Mouse (Mus musculus) embryonic facial prominence, embryonic 10.5 days (tissue): ENCODE measurements around the gene Cygb. TPM values are rescaled to one million over a fixed set of nuclear protein-coding genes. Genes with fewer than 3 reads are reported as not detected.
"Not testable (repeated sequence)": the region's sequence is repeated elsewhere in the genome, so short reads cannot be mapped to it uniquely, and the experiment has no call there.

Source experiments
- DNase-seq: peaks from one replicate; pipeline ENCODE4 v3.0.0-alpha.2; 2017; ENCODE audit warnings: low spot score
- H3K27ac ChIP-seq: fragments of 300-500 bp; sonication (generic); replicated peaks from 2 replicates; pipeline ENCODE4 v1.5.1; 2016; ENCODE audit warnings: mild to moderate bottlenecking
- H3K27me3 ChIP-seq: fragments of 300-500 bp; sonication (generic); replicated peaks from 2 replicates; pipeline ENCODE4 v1.6.1; 2016; ENCODE audit warnings: low read depth, mild to moderate bottlenecking; ENCODE audit not compliant: poor library complexity, severe bottlenecking
- H3K36me3 ChIP-seq: fragments of 300-500 bp; sonication (generic); replicated peaks from 2 replicates; pipeline ENCODE4 v1.6.1; 2016; ENCODE audit warnings: mild to moderate bottlenecking, moderate library complexity
- H3K4me1 ChIP-seq: fragments of 300-500 bp; sonication (generic); 2 replicates; pipeline ENCODE4 v1.6.1; 2016
- H3K4me3 ChIP-seq: fragments of 300-500 bp; sonication (generic); 2 replicates; pipeline ENCODE4 v1.5.1; 2016; ENCODE audit warnings: mild to moderate bottlenecking, moderate library complexity
- H3K9me3 ChIP-seq: fragments of 300-500 bp; sonication (generic); 2 replicates; pipeline ENCODE4 v1.6.1; 2016; ENCODE audit warnings: mild to moderate bottlenecking
- WGBS: fragments of 180-500 bp; shearing (Covaris S2); methylation state at CpG from one replicate; pipeline ENCODE4 v1.1.7; 2016; 5-methylcytosine and 5-hydroxymethylcytosine counted together
- polyA plus RNA-seq: library from polyadenylated mRNA; unstranded; fragments of >200 nt; fragmentation: Nextera tagmentation; extraction: Ambion mirVana; gene quantifications from 2 replicates; pipeline ENCODE4 v1.2.1, GENCODE M21; 2016

Gene Cygb
- polyA plus RNA-seq, 1 experiment from 2014 or later, result 5.0 TPM

DNA sequence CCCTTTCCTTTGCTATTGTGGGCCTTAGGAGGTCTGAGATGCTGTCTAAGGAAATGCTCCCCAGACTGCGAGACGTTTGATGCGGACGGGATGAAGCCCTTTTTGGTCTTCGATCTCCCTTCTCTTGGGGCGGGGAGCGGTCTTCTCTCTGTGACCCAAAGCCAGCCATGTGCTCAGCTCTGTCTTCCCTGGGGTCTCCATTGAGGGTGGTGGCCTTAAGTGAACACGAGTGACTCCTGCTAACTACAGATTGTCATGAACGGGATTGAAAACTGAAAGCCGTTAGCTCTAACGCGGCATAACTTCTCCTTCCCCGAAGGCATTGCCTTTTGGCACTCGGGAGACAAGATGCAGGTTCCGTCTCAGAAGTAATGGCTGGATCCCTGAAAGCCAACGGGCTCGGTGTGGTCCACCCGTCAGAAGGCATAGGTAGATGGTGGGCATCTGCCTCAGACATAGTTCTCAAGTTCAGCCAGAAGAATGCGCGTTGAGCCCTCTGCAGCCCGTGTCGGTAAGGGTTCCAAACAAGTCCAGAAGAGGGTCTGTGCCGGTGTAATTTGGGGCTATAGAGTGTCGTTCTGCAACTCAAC, 17.8 kb upstream of the Cygb start:
- peaks cover 6% of the 10 kb centered on the region; the same call in 1 of the 2 replicates for H3K27me3 ChIP-seq
- peaks cover 45% of the 10 kb centered on the region for H3K36me3 ChIP-seq
- peak overlapping the region; percentile 93 for H3K27ac ChIP-seq
- H3K9me3 ChIP-seq, result no peaks in the 10 kb centered on the region
- DNase-seq, result no peak
- under 1% methylated on average over 24 of the region's 24 CpGs for WGBS
- H3K4me3 ChIP-seq, result peak overlapping the region; percentile 90
- H3K4me1 ChIP-seq, result peaks cover 48% of the 10 kb centered on the region

DNA sequence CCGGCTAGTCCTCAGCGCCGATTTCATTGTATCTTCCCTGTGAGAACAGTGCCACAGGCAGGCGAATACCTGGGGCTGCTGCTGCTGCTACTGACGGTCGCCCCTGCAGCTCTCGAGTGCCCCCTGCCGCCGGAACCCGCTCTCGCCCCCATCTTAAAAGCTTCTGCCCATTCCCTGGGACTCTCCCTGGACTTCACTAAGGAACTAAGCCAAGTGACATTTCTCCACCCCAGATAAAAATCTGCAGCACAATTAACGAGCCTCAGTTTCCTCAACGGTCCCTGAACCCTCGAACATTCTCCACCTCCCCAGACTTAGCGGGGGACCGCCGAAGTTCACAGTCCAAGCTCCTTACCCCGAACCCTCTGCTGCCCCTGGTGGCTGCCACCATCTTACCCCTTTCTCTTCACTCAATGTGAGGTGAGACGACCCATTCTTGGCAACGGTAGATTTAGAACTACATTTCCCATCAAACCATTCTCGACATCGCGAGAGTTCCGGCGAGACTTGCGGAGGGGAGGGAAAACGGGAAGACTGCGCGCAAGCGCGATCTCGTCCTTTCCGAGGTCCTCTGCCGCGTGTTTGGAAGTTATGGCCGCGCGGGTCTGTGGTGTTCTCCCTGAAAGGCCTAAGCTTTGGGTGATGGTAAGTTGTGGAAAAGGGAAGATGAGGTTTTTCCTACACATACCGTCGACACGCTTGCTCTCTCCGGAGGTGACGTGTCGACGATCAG, 17.2 kb upstream of the Cygb start:
- DNase-seq, result peak; percentile 97
- WGBS, result 2% methylated on average over 45 of the region's 45 CpGs
- H3K9me3 ChIP-seq, result no peaks in the 10 kb centered on the region
- H3K27me3 ChIP-seq, result peaks cover 6% of the 10 kb centered on the region; the same call in 1 of the 2 replicates
- H3K4me3 ChIP-seq, result peak overlapping the region; percentile 90
- H3K4me1 ChIP-seq, result peaks cover 49% of the 10 kb centered on the region
- peaks cover 39% of the 10 kb centered on the region for H3K36me3 ChIP-seq
- H3K27ac ChIP-seq, result peak overlapping the region; percentile 93

DNA sequence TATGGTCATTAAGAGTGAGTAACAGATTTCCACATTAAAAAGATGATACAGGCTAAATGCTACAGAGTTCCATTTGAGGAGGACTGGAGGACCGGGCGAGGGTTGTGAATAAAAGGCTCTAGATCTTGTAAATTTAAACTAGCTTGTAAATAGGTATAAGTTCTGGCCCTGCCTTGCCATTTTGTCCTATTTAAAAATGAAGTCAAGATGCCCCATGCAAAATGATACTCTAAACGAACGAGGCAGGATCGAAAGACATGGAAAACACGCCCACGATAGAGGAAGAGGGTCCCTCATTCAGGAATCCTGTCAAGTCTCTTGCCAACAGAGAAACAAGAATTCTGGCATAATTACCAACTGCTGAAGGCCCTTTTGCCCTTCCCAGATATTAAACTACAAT, 16.3 kb upstream of the Cygb start:
- DNase-seq, result no peak
- Histone ChIP-seq H3K27ac (no peak overlapping the region), H3K9me3 (no peaks in the 10 kb centered on the region), H3K4me3 (peak overlapping the region; percentile 90; the same call in 1 of the 2 replicates), H3K4me1 (peaks cover 58% of the 10 kb centered on the region), H3K27me3 (peaks cover 6% of the 10 kb centered on the region; the same call in 1 of the 2 replicates), H3K36me3 (peaks cover 30% of the 10 kb centered on the region)
- WGBS, result 79% methylated on average over 7 of the region's 7 CpGs

GRCm38 (mm10) chr11:116669787-116670365, 15.8 kb upstream of the Cygb start:
- Histone ChIP-seq H3K9me3 (no peaks in the 10 kb centered on the region), H3K36me3 (peaks cover 25% of the 10 kb centered on the region), H3K27ac (no peak overlapping the region), H3K4me1 (peaks cover 63% of the 10 kb centered on the region), H3K27me3 (peaks cover 6% of the 10 kb centered on the region; the same call in 1 of the 2 replicates), H3K4me3 (no peak overlapping the region)
- WGBS, result 52% methylated on average over 13 of the region's 13 CpGs
- no peak for DNase-seq

DNA sequence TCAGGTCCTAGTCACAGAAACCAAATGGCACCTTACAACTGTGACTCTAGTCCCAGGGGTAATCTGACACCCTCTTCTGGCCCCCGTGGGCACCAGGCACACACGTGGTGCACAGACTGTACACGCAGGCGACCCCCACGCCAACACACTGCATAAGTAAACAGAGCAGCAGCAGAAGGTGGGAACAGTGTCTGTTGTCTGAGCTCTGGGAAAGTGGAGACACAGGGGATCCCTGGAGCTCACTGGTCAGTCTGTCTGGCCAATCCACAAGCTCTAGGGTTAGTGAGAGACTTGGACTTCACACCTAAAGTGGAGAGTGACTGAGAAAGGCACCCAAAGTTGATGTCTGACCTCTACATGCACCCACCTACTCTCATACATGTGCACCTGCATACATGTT, 15.2 kb upstream of the Cygb start:
- H3K27ac ChIP-seq, result 0 out of 2 replicates have a peak overlapping the region, but pooled peaks have one; percentile 25
- 52% methylated on average over 5 of the region's 5 CpGs for WGBS
- no peak overlapping the region for H3K4me3 ChIP-seq
- peaks cover 6% of the 10 kb centered on the region; the same call in 1 of the 2 replicates for H3K27me3 ChIP-seq
- H3K36me3 ChIP-seq, result peaks cover 19% of the 10 kb centered on the region
- H3K9me3 ChIP-seq, result no peaks in the 10 kb centered on the region
- no peak for DNase-seq
- peaks cover 67% of the 10 kb centered on the region for H3K4me1 ChIP-seq

DNA sequence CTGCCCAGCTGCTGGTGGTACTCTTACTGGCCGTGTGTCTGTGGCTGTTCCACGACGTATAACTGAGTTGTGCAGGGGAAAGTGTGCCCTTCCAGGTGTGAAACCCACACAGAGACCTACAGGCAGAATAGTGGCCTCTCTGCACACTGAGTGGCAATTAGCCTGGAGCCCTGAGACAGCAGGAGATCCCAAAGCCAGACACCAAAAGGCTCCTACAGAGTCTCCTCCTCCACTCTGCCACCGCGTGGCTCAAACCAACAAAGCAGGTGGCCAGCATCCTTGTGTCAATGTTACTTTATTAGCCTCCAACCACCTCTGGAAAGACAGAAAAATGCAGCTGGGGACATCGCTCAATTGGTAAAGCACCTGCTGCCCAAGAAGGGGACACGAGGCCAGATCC, 14.7 kb upstream of the Cygb start:
- Histone ChIP-seq H3K27ac (0 out of 2 replicates have a peak overlapping the region, but pooled peaks have one; percentile 25), H3K4me1 (peaks cover 71% of the 10 kb centered on the region), H3K4me3 (no peak overlapping the region), H3K27me3 (peaks cover 11% of the 10 kb centered on the region; the same call in 1 of the 2 replicates), H3K36me3 (peaks cover 14% of the 10 kb centered on the region), H3K9me3 (no peaks in the 10 kb centered on the region)
- DNase-seq, result no peak
- WGBS, result 40% methylated on average over 7 of the region's 7 CpGs

DNA sequence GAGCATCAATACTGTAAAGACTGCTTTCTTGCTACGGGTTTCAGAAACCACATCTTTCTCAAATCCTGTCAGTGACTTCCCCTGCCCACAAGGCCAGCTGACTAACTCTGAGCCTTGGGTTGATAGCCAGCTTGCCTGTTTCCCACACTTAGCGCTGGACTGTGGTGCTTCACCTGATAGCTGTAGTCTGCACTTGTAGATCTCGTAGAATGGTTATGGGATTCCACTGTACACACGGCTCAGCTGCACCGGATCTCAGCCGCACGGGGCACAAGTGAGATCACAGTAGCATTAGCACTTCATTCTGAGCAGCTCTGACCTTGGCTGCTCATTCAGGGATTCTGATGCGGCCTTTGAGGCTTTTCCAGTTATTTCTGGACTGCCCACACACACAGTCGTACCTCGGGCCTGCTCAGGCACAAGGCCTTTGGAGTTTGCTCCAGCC, 14.3 kb upstream of the Cygb start:
- H3K4me3 ChIP-seq, result no peak overlapping the region
- WGBS, result 83% methylated on average over 10 of the region's 10 CpGs
- no peak for DNase-seq
- H3K9me3 ChIP-seq, result no peaks in the 10 kb centered on the region
- peaks cover 15% of the 10 kb centered on the region for H3K27me3 ChIP-seq
- no peak overlapping the region for H3K27ac ChIP-seq
- H3K4me1 ChIP-seq, result peaks cover 71% of the 10 kb centered on the region
- peaks cover 10% of the 10 kb centered on the region for H3K36me3 ChIP-seq

DNA sequence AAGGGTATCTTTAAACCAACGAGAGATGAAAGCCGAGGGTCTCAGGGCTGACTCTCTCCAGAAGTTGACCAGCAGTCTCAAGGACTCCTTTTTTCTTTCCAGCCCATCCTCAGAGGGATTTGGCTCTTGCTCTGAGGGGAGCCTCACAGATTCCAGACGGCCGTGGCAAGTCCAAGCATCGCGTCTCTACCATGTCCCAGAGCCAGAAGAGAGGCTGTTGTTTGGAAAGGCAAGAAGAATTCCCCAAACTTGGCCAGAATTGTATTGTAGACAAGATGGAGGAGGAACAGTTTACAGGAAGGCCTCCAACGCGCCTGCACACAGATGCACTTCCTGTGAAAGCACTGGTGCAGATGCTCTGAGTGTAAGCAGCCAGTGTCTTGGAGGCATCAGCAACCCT, 13.8 kb upstream of the Cygb start:
- Histone ChIP-seq H3K27ac (no peak overlapping the region), H3K4me1 (peaks cover 71% of the 10 kb centered on the region)
- WGBS, result 89% methylated on average over 8 of the region's 8 CpGs

GRCm38 (mm10) chr11:116667012-116667411, 12.9 kb upstream of the Cygb start:
- DNase-seq, H3K36me3 ChIP-seq, H3K27ac ChIP-seq, H3K4me3 ChIP-seq, H3K9me3 ChIP-seq: not testable (repeated sequence)
- peaks cover 72% of the 10 kb centered on the region for H3K4me1 ChIP-seq
- H3K27me3 ChIP-seq, result peaks cover 29% of the 10 kb centered on the region
- WGBS, result 81% methylated on average over 5 of the region's 5 CpGs

More for the DNA sequence above, 13.8 kb upstream of the Cygb start:
- peaks cover 5% of the 10 kb centered on the region for H3K36me3 ChIP-seq
- H3K4me3 ChIP-seq, result no peak overlapping the region
- peaks cover 20% of the 10 kb centered on the region for H3K27me3 ChIP-seq
- DNase-seq, result no peak
- H3K9me3 ChIP-seq, result no peaks in the 10 kb centered on the region

- H3K27ac ChIP-seq, result no peak overlapping the region
- 79% methylated on average over 9 of the region's 9 CpGs for WGBS
- H3K4me3 ChIP-seq, result no peak overlapping the region
- no peaks in the 10 kb centered on the region for H3K36me3 ChIP-seq
- DNase-seq, result no peak
- H3K4me1 ChIP-seq, result peaks cover 76% of the 10 kb centered on the region
- no peaks in the 10 kb centered on the region for H3K9me3 ChIP-seq
- peaks cover 34% of the 10 kb centered on the region for H3K27me3 ChIP-seq
Measured at GRCm38 (mm10) chr11:116666566-116666965, 12.5 kb upstream of the Cygb start.

GRCm38 (mm10) chr11:116665289-116665688, 11.2 kb upstream of the Cygb start:
- Histone ChIP-seq H3K4me3 (no peak overlapping the region; the same call in 1 of the 2 replicates), H3K4me1 (peaks cover 79% of the 10 kb centered on the region), H3K27me3 (peaks cover 45% of the 10 kb centered on the region), H3K27ac (peak overlapping the region; percentile 37; the same call in 1 of the 2 replicates), H3K9me3 (no peaks in the 10 kb centered on the region), H3K36me3 (no peaks in the 10 kb centered on the region)
- 71% methylated on average over 10 of the region's 10 CpGs for WGBS
- DNase-seq, result no peak

GRCm38 (mm10) chr11:116661948-116662377, 7.8 kb upstream of the Cygb start:
- H3K27me3 ChIP-seq, result peaks cover 52% of the 10 kb centered on the region
- H3K9me3 ChIP-seq, result no peaks in the 10 kb centered on the region
- H3K36me3 ChIP-seq, result no peaks in the 10 kb centered on the region
- peak overlapping the region; percentile 71 for H3K27ac ChIP-seq
- no peak for DNase-seq
- peaks cover 88% of the 10 kb centered on the region for H3K4me1 ChIP-seq
- H3K4me3 ChIP-seq, result no peak overlapping the region; the same call in 1 of the 2 replicates
- 61% methylated on average over 8 of the region's 8 CpGs for WGBS
